In genomic region chr9:121285341-121286324, GRCm38 (mm10) we compare ENCODE assay signal across 8 mouse cellular contexts. TPM values are rescaled to one million over a fixed set of nuclear protein-coding genes. Genes with fewer than 3 reads are reported as not detected.
DNase-seq lines count a peak whose midpoint lies in the region; ATAC-seq and TF ChIP-seq lines count a peak whose summit lies in the region.

No protein-coding gene starts in this region.

- peaks cover 11% of the 10 kb centered on the region; the same call in 1 of the 2 replicates for H3K9me3 ChIP-seq in liver, embryonic 12.5 days (replicated peaks)
- H3K9me3 ChIP-seq in stomach, postnatal 0 days (ENCODE audit: control insufficient read depth, low read length), result no peaks in the 10 kb centered on the region

- H3K4me2 ChIP-seq in liver, embryonic 12.5 days, result peak overlapping the region; percentile 77
- peak overlapping the region; percentile 58 for H3K4me2 ChIP-seq in stomach, postnatal 0 days (replicated peaks; ENCODE audit: low read depth)

- peak overlapping the region; percentile 60 for H3K4me3 ChIP-seq in liver, embryonic 12.5 days
- peak overlapping the region; percentile 37 for H3K4me3 ChIP-seq in stomach, postnatal 0 days (ENCODE audit: low read depth, low read length)

- WGBS in liver, embryonic 12.5 days (ENCODE audit: insufficient replicate concordance), result 21% methylated on average over 29 of the region's 29 CpGs
- 18% methylated on average over 29 of the region's 29 CpGs for WGBS in stomach, postnatal 0 days

- peak; percentile 56 for DNase-seq in urinary bladder, postnatal 25 days (ENCODE audit: low spot score)
- no peak for DNase-seq in urinary bladder, postnatal 4 days (ENCODE audit: low spot score in 2 of 2)
- peak; percentile 69 to 70 for DNase-seq in cerebellum, postnatal 14 days
- peak; percentile 76 for DNase-seq in gastrocnemius, postnatal 14 days
- DNase-seq in induced T-regulatory cell, adult 2 months (ENCODE audit: low read depth), result peak; percentile 83
- peak; percentile 69 for DNase-seq in stomach, postnatal 0 days (ENCODE audit: low spot score)

- TF ChIP-seq EP300 in stomach, postnatal 0 days (optimal IDR thresholded peaks at IDR 0.05), result no peak

- H3K9ac ChIP-seq in liver, embryonic 12.5 days, result peak overlapping the region; percentile 70
- peak overlapping the region; percentile 55 for H3K9ac ChIP-seq in stomach, postnatal 0 days (ENCODE audit: low read length)

- H3K36me3 ChIP-seq in liver, embryonic 12.5 days, result peaks cover 3% of the 10 kb centered on the region; the same call in 1 of the 2 replicates
- no peaks in the 10 kb centered on the region for H3K36me3 ChIP-seq in stomach, postnatal 0 days (ENCODE audit: control insufficient read depth, insufficient read depth, low read length)

- H3K27me3 ChIP-seq in liver, embryonic 12.5 days (replicated peaks), result no peaks in the 10 kb centered on the region
- H3K27me3 ChIP-seq in stomach, postnatal 0 days (ENCODE audit: control insufficient read depth, insufficient read depth, low read length), result no peaks in the 10 kb centered on the region

- no peak for TF ChIP-seq CTCF in stomach, postnatal 0 days (IDR thresholded peaks at IDR 0.05; ENCODE audit: low read depth)

- peak overlapping the region; percentile 77 for H3K27ac ChIP-seq in liver, embryonic 12.5 days
- no peak overlapping the region for H3K27ac ChIP-seq in stomach, postnatal 0 days (replicated peaks)

- intact Hi-C loops in gastrocnemius, postnatal 14 days (cut with DNase I; ENCODE audit: low total_unique reads), result no loop called here

- peaks cover 22% of the 10 kb centered on the region for H3K4me1 ChIP-seq in liver, embryonic 12.5 days
- no peaks in the 10 kb centered on the region for H3K4me1 ChIP-seq in stomach, postnatal 0 days (replicated peaks; ENCODE audit: control insufficient read depth, insufficient read depth)

- peak; percentile 82 for ATAC-seq in liver, embryonic 12.5 days
- peak; percentile 73 for ATAC-seq in monocyte, adult 5-6 weeks (replicated peaks; ENCODE audit: insufficient number of reproducible peaks, low FRiP score, low TSS enrichment, poor library complexity, severe bottlenecking)
- peak; percentile 85 for ATAC-seq in stomach, postnatal 0 days (ENCODE audit: low FRiP score, low TSS enrichment)

RNA-seq across cellular contexts. Expression of gene Ulk4, which starts 8.6 kb away (rescaled TPM):
- under 1 TPM; 0.31 to 0.41 TPM for total RNA-seq in gastrocnemius, postnatal 14 days (2021)
- 50.8 and 52.6 TPM in 2 replicates for polyA plus RNA-seq in liver, embryonic 12.5 days (2016; fragmentation: Nextera tagmentation; extraction: Ambion mirVana)
- 1.1 to 7.0 TPM (median 3.2 TPM) in 3 replicates for total RNA-seq in monocyte, adult 5-6 weeks (2017)
- polyA plus RNA-seq in stomach, postnatal 0 days (2015; fragmentation: Nextera tagmentation; extraction: Ambion mirVana), result 69.3 and 73.3 TPM in 2 replicates

RNA-seq across cellular contexts. Expression of gene Trak1, which starts 11.7 kb away (rescaled TPM):
- total RNA-seq in gastrocnemius, postnatal 14 days (2021), result 100 to 1,000 TPM; 167 to 178 TPM
- polyA plus RNA-seq in liver, embryonic 12.5 days (2016; fragmentation: Nextera tagmentation; extraction: Ambion mirVana), result 10.3 and 11.0 TPM in 2 replicates
- total RNA-seq in monocyte, adult 5-6 weeks (2017), result 26.0 to 55.3 TPM (median 29.2 TPM) in 3 replicates
- 24.0 and 27.7 TPM in 2 replicates for polyA plus RNA-seq in stomach, postnatal 0 days (2015; fragmentation: Nextera tagmentation; extraction: Ambion mirVana)

Comparison
In these comparisons a context has a peak if more than half of its experiments do, and no peak if none do; other contexts are left out.
1. DNase-seq: peak in urinary bladder, postnatal 25 days (single experiment), cerebellum, postnatal 14 days (2 of 2), gastrocnemius, postnatal 14 days (single experiment), induced T-regulatory cell, adult 2 months (single experiment) and stomach, postnatal 0 days (single experiment); none in urinary bladder, postnatal 4 days (0 of 2).
2. Peak in every context shown above with its lines, with median percentiles within 50 percentile points of each other: ATAC-seq.